Mouse (Mus musculus) cerebellum, adult 2 months (tissue): ENCODE measurements around the gene Chn1. TPM values are rescaled to one million over a fixed set of nuclear protein-coding genes. Genes with fewer than 3 reads are reported as not detected.

Source experiments
- DNase-seq, 2 experiments: peaks; one replicate each; pipeline ENCODE4 v3.0.0; 2021
- H3K27ac ChIP-seq: fragments of 200-500 bp; 2 replicates; pipeline ENCODE4 v1.5.1; 2012; ENCODE audit warnings: low read length, control low read depth, inconsistent platforms; ENCODE audit not compliant: insufficient read depth
- H3K27me3 ChIP-seq: fragments of 200-500 bp; 2 replicates; pipeline ENCODE4 v1.6.1; 2012; ENCODE audit warnings: inconsistent platforms, mild to moderate bottlenecking, low read length, moderate library complexity; ENCODE audit not compliant: control insufficient read depth, insufficient read depth
- H3K4me1 ChIP-seq: fragments of 200-500 bp; 2 replicates; pipeline ENCODE4 v1.6.1; 2011; ENCODE audit warnings: low read length; ENCODE audit not compliant: control insufficient read depth, insufficient read depth
- H3K4me3 ChIP-seq: fragments of 200-500 bp; replicated peaks from 2 replicates; pipeline ENCODE3; 2011; ENCODE audit warnings: mild to moderate bottlenecking, low read depth, low read length, control low read depth; ENCODE audit not compliant: insufficient read depth
- CTCF ChIP-seq: fragments of 200-500 bp; IDR thresholded peaks from 2 replicates; pipeline ENCODE4 v1.5.1; 2011; ENCODE audit warnings: low read depth, mild to moderate bottlenecking, control low read depth, low read length, moderate library complexity, borderline replicate concordance; ENCODE audit not compliant: insufficient read depth
- POLR2A ChIP-seq: fragments of 200-500 bp; IDR thresholded peaks from 2 replicates; pipeline ENCODE4 v1.6.1; 2011; ENCODE audit warnings: low read length, control low read depth, borderline replicate concordance; ENCODE audit not compliant: insufficient read depth
- WGBS: fragments of 180-500 bp; shearing (Covaris S2); methylation state at CpG from one replicate; pipeline ENCODE4 v1.1.7; 2018; 5-methylcytosine and 5-hydroxymethylcytosine counted together
- polyA plus RNA-seq: library from polyadenylated mRNA; depleted of rRNA; stranded (reverse); fragments of >200 nt; gene quantifications from 2 replicates; pipeline ENCODE4 v1.2.3, GENCODE M21; 2012

Gene Chn1
- polyA plus RNA-seq, 1 experiment: 288 TPM

DNA sequence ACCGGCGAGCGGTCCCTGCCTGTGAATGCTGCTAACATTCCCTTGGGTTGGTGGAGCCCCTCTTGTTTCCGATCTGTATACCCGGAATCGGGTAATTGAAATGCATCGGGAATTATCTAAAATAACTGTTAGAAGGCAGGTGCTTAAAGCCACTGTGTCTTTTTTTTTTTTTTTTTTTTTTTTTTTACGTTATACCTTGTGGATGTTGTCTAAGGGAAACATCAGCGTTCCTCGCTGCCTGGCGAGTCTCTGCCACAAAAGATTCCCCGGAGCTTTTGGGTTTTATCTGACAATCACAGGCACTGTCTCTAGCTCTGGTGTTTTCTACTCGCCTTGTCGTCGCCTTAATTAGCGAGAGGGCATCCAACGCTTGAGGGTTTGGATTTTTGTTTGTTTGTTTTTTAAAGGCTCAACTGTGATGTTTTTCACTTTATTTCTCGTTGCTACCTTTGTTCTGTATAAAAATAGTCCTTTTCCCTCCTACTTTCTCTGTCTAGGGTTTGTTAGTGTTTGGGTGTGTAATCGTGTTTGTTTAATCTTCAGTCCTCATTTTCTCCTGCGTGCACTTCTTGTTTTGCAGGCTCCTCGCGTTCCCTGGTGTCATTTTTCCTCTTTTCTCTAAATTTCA lies 651 bp upstream of the Chn1 start:
- TF ChIP-seq POLR2A: no peak
- no peak for TF ChIP-seq CTCF
- 3% methylated on average over 22 of the region's 22 CpGs for WGBS
- DNase-seq: peak; percentile 21 to 39
- Histone ChIP-seq H3K27me3 (peaks cover 10% of the 10 kb centered on the region; the same call in 1 of the 2 replicates), H3K27ac (no peak overlapping the region), H3K4me3 (peak overlapping the region; percentile 84), H3K4me1 (no peaks in the 10 kb centered on the region)

DNA sequence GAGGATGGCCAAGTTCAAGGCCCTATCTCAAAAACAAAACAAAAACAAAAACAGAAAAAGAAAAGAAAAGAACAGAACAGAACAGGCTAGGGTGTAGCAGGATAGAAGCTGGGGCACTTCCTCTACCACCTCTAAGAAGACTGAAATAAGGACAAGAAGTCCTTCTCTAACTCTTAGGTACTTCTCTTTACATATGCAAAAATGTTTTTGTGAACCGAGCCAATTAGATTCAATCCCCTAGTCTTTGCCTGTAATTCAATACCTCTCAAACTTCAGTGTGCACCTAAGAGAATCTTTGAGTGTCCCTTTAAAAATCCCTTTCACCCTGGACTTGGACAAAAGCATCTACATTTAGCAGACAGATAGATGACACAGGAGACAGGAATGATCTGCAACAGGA lies 2.2 kb downstream of the Chn1 start:
- H3K27ac ChIP-seq: no peak overlapping the region
- TF ChIP-seq CTCF (no peak), POLR2A (no peak)
- H3K4me1 ChIP-seq: no peaks in the 10 kb centered on the region
- H3K4me3 ChIP-seq: no peak overlapping the region
- WGBS: 57% methylated on average over 1 of the region's 1 CpGs
- peaks cover 8% of the 10 kb centered on the region; the same call in 1 of the 2 replicates for H3K27me3 ChIP-seq
- no peak for DNase-seq

DNA sequence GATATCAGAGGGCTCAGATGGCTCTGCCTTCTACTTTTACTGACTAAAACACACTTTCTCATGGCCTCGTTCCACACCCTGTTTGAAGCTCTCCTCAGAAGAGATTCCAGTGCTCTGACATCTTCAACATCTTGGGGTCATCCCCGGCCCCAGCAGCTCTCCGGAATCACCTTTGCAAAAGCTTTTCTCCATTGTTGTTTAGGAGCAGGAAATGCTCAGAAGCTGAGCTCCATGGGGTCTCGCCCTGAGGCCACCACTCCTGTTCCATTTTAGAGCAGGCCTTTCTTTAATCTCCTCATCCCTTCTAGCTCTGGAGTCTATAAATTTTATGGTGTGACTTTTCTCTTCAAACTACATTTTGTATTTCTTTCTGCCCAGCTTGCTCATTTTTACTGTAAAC lies 6.5 kb downstream of the Chn1 start:
- Histone ChIP-seq H3K27ac (no peak overlapping the region), H3K4me1 (no peaks in the 10 kb centered on the region), H3K4me3 (no peak overlapping the region), H3K27me3 (no peaks in the 10 kb centered on the region; the same call in 1 of the 2 replicates)
- DNase-seq: no peak
- no peak for TF ChIP-seq POLR2A
- TF ChIP-seq CTCF: no peak
- 83% methylated on average over 4 of the region's 4 CpGs for WGBS

DNA sequence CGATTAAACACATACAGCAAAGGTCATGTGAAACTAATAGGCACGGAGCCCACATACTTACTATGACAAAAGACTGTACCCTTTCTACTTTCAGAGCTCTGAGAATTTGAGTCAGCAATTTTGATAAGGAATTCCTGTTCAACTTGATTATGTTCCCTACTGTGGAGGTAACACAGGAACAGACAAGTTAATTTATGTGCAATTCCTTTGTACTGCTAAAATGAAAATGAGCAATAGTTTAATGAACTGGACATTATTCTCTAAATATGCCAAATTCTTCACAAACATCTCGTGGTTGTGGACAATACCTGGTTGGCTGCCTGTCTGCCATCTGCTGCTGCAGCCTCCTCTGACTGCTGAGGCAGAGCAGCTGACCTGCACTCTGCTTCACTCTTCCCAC lies 11.6 kb downstream of the Chn1 start:
- TF ChIP-seq CTCF (no peak), POLR2A (no peak)
- DNase-seq: no peak
- Histone ChIP-seq H3K27ac (no peak overlapping the region), H3K4me3 (no peak overlapping the region), H3K4me1 (no peaks in the 10 kb centered on the region), H3K27me3 (no peaks in the 10 kb centered on the region; the same call in 1 of the 2 replicates)
- 34% methylated on average over 3 of the region's 3 CpGs for WGBS

DNA sequence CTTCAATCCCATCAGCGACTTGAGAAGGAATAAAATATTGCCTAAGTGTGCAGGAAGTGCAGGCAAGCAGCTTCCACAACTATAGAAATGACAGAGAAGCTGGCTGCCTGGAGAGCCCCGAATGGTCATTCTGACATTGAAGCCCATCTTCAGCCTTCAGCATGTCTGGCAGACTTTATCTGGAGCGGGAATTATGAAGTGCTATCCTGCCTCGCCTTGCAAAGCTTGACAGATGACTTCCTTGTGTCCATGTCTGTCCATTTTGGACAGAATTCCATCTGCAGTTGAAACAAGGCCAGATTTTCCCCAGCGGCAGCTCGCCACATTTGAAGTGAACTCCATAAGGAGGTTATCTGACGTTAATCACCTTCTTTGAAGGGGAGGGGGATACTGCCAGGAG lies 15.2 kb downstream of the Chn1 start:
- no peak overlapping the region for H3K4me3 ChIP-seq
- no peaks in the 10 kb centered on the region for H3K4me1 ChIP-seq
- TF ChIP-seq POLR2A (no peak), CTCF (no peak)
- no peaks in the 10 kb centered on the region; the same call in 1 of the 2 replicates for H3K27me3 ChIP-seq
- no peak for DNase-seq
- 36% methylated on average over 7 of the region's 7 CpGs for WGBS
- H3K27ac ChIP-seq: no peak overlapping the region

DNA sequence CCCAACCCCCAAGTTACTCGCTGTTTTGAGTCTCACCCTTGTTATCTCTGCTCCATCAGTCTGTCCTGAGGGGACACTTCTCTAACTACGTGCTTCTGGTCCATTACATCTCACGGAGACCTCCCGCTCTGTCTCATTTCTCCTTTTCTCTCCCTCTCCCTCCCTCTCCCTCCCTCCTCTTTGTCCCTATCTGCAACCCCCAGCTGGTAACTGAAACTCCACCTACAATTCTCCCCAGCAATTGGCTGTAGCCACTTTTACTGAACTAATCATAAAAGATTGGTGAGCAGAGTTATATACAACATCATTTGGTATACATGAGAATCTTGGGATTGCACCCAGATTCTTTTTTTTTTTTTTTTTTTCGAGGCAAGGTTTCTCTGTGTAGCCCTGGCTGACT lies 16.1 kb downstream of the Chn1 start:
- Histone ChIP-seq H3K4me1 (no peaks in the 10 kb centered on the region), H3K27me3 (no peaks in the 10 kb centered on the region), H3K4me3 (no peak overlapping the region), H3K27ac (no peak overlapping the region)
- TF ChIP-seq POLR2A: no peak
- no peak for TF ChIP-seq CTCF
- 82% methylated on average over 5 of the region's 5 CpGs for WGBS
- DNase-seq: no peak

DNA sequence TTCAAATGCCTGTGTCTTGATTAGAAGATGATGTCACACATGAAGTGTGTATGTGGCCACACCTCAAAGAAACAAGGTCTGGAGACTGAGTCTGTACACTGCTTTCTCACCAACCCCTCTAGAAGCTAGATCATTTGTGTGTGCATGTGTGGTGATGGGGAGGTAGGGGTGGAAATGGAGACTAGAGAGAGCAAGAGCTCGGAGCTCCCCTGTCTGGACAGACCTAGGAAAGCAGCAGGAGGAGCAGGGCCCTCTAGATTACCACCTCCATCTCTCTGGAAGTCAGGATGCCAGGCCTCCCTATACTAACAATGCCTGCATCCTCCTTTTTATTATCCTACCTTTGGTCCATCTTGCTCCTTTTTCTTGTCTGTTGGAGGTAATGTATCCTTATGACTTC lies 27.8 kb downstream of the Chn1 start:
- DNase-seq: no peak
- no peaks in the 10 kb centered on the region for H3K4me1 ChIP-seq
- H3K4me3 ChIP-seq: no peak overlapping the region
- TF ChIP-seq POLR2A (no peak), CTCF (no peak)
- H3K27ac ChIP-seq: no peak overlapping the region
- no peaks in the 10 kb centered on the region for H3K27me3 ChIP-seq
- 68% methylated on average over 1 of the region's 1 CpGs for WGBS

DNA sequence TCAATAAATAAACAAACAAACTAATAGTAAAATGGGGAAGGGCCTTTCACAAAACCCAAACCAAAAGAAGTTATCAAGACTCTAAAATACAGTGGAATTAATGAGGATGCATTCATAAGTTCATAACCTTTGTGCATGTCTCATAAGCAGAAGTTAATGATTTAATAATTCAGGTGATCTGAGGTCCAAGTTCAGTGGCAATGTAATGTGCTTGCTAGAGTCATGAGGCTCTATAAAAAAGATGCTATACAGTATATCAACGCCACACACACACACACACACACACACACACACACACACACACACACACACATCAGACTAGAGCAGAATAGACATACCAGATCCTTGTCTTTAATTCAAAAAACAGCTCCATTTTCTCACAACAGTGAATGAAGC lies 28.8 kb downstream of the Chn1 start:
- H3K4me3 ChIP-seq: no peak overlapping the region
- WGBS: 88% methylated on average over 1 of the region's 1 CpGs
- no peak for TF ChIP-seq CTCF
- no peak for TF ChIP-seq POLR2A

More for the DNA sequence above, 28.8 kb downstream of the Chn1 start:
- Histone ChIP-seq H3K27ac (no peak overlapping the region), H3K27me3 (no peaks in the 10 kb centered on the region), H3K4me1 (no peaks in the 10 kb centered on the region)
- no peak for DNase-seq
